Mouse (Mus musculus): Measurements from ENCODE around the gene Glg1. TPM values are rescaled to one million over a fixed set of nuclear protein-coding genes. Genes with fewer than 3 reads are reported as not detected.
"Not testable (repeated sequence)": the region's sequence is repeated elsewhere in the genome, so short reads cannot be mapped to it uniquely, and the experiment has no call there.

Gene Glg1
- polyA plus RNA-seq, 1 experiment from 2014 or later, result 65.1 TPM

DNA sequence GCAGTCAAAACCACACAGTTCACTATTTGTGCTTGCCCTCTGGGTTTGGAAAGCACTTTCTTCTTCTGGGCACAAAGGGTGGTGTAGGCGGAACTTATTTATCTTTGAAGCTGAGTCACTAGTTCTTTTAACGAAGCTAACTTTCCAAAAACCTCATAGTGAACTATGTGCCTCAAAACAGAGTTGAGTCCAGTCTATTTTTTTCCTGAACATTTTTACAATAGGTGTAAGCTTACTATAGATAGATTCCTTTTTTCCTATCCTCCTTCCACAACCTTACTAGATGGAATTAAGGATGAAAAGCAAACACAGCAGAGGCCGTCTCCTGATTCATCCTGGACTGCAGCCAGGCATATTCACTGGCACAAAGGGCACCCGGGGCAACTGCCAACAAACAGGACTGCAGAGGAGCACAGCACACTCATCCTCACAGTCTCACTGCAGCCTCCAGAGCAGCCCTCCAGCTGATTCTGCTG lies 73.5 kb downstream of the Glg1 start:
- H3K27ac ChIP-seq (replicated peaks), result no peak overlapping the region
- no peaks in the 10 kb centered on the region for H3K27me3 ChIP-seq (ENCODE audit: low read depth, poor library complexity, severe bottlenecking)
- no peaks in the 10 kb centered on the region for H3K9me3 ChIP-seq (replicated peaks)
- H3K4me3 ChIP-seq, result no peak overlapping the region
- WGBS, result 86% methylated on average over 4 of the region's 4 CpGs
- H3K4me1 ChIP-seq, result no peaks in the 10 kb centered on the region
- no peak for DNase-seq (ENCODE audit: low spot score)
- H3K36me3 ChIP-seq, result peaks cover 88% of the 10 kb centered on the region

- Histone ChIP-seq H3K4me1 (no peaks in the 10 kb centered on the region), H3K36me3 (peaks cover 100% of the 10 kb centered on the region), H3K27ac (replicated peaks) (no peak overlapping the region), H3K9me3 (replicated peaks) (no peaks in the 10 kb centered on the region), H3K4me3 (no peak overlapping the region), H3K27me3 (ENCODE audit: low read depth, poor library complexity, severe bottlenecking) (no peaks in the 10 kb centered on the region)
- DNase-seq (ENCODE audit: low spot score), result no peak
- 91% methylated on average over 5 of the region's 5 CpGs for WGBS
Measured at GRCm38 (mm10) chr8:111171661-111172060, 87.4 kb downstream of the Glg1 start.

GRCm38 (mm10) chr8:111157617-111158016 lies 101.4 kb downstream of the Glg1 start:
- no peak overlapping the region for H3K27ac ChIP-seq (replicated peaks)
- H3K4me1 ChIP-seq, result no peaks in the 10 kb centered on the region
- no peaks in the 10 kb centered on the region for H3K27me3 ChIP-seq (ENCODE audit: low read depth, poor library complexity, severe bottlenecking)
- H3K36me3 ChIP-seq, result peaks cover 99% of the 10 kb centered on the region
- H3K4me3 ChIP-seq, result no peak overlapping the region
- 60% methylated on average over 14 of the region's 14 CpGs for WGBS
- H3K9me3 ChIP-seq (replicated peaks), result no peaks in the 10 kb centered on the region
- DNase-seq (ENCODE audit: low spot score), result peak; percentile 58

DNA sequence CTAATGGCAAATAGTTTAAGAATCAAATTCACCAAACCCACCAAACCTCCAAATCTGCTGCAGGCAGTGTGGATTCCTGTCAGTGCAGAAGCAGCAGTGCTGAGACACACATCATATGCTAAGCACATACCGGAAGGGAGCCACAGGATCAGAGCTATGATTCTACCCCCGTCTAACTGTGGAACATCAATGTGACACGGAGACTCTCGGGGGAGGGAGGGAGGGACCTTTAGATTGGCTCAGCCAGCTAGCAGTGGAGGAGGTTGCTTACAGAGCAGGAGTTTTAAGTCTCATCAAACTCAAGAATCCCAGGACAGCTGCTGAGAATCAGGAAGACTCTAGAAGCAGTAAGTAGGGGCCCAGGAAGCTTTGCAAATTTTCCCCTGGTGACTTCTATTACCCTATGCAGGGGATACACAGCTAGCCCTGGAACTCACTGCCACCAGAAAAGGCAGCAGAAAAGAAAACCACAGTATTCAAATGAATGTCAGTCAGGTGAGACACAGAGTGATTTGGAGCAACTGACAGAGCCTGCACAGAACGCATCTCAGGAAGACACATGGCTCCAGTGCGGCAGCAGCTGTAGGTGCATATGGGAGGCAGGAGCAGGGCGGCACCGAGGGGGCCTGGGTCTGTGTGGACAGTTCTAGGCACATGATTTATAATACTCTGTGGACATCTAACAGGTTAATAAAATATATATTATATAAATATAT lies 103.1 kb downstream of the Glg1 start:
- Histone ChIP-seq H3K9me3 (replicated peaks) (no peaks in the 10 kb centered on the region), H3K27me3 (ENCODE audit: low read depth, poor library complexity, severe bottlenecking) (no peaks in the 10 kb centered on the region), H3K36me3 (peaks cover 85% of the 10 kb centered on the region), H3K4me3 (no peak overlapping the region), H3K4me1 (no peaks in the 10 kb centered on the region), H3K27ac (replicated peaks) (no peak overlapping the region)
- DNase-seq (ENCODE audit: low spot score), result no peak
- WGBS, result 93% methylated on average over 8 of the region's 8 CpGs

DNA sequence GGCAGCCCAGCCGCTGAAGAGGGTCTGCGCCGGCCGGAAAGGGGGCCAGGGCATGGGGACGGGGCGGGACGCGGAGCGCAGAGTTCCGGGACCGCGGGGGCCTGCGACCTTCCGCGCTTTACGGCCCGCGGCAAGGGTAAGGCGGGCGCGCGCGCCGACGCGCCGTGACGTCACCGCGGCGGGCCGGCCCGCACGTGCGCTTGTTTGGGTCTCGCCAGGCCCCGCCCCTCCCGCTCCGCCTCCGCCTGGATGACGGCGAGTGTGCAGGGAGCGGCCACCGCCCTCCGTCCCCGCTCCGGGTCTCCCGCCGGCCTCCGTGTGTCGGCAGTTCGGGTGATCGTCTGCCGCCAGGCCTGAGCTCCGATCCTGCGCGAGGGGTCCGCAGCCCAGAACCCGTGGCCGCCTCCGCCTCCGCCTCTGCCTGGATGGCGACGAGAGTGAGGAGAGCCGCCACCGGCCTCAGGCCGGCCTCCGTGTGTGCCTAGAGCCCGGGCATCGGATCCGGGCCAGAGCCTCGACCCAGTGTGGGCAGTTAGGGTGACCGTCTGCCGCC lies 113.5 kb downstream of the Glg1 start:
- Histone ChIP-seq H3K4me3 (peak overlapping the region; percentile 73), H3K4me1 (peaks cover 15% of the 10 kb centered on the region), H3K27ac (replicated peaks) (peak overlapping the region; percentile 74; the same call in 1 of the 2 replicates)
- WGBS, result 0% methylated on average over 73 of the region's 74 CpGs
- H3K36me3 ChIP-seq; H3K9me3 ChIP-seq (replicated peaks); H3K27me3 ChIP-seq (ENCODE audit: low read depth, poor library complexity, severe bottlenecking): not testable (repeated sequence)
- DNase-seq (ENCODE audit: low spot score), result peak; percentile 92

GRCm38 (mm10) chr8:111144901-111145459 lies 114.0 kb downstream of the Glg1 start:
- under 1% methylated on average over 58 of the region's 63 CpGs for WGBS
- not testable (repeated sequence) for H3K9me3 ChIP-seq (replicated peaks); H3K27me3 ChIP-seq (ENCODE audit: low read depth, poor library complexity, severe bottlenecking); H3K36me3 ChIP-seq
- Histone ChIP-seq H3K27ac (replicated peaks) (peak overlapping the region; percentile 74), H3K4me3 (peak overlapping the region; percentile 73), H3K4me1 (peaks cover 15% of the 10 kb centered on the region)
- DNase-seq (ENCODE audit: low spot score), result peak; percentile 33

GRCm38 (mm10) chr8:111142521-111142920 lies 116.5 kb downstream of the Glg1 start:
- Histone ChIP-seq H3K27ac (replicated peaks) (no peak overlapping the region), H3K4me3 (no peak overlapping the region), H3K9me3 (replicated peaks) (no peaks in the 10 kb centered on the region), H3K4me1 (peaks cover 15% of the 10 kb centered on the region), H3K36me3 (peaks cover 17% of the 10 kb centered on the region), H3K27me3 (ENCODE audit: low read depth, poor library complexity, severe bottlenecking) (no peaks in the 10 kb centered on the region)
- no peak for DNase-seq (ENCODE audit: low spot score)

DNA sequence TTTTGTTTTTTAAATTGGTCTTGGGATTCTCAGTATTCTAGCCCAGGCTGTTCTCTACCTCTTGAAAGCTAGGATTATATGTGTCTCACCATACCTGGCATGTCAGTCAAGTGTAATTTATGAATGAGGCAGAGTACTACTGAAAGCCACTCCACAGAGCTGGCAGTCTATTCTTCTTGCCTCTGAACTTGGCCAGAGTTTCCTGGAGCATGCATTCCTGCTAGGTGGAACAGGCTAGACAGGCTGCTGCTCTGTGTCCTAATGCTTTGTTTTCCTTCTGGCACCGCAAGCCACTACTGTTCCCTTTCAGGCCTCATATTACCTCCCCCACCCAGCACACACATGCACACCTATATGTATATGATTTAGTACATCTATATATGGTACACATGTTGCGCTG lies 128.3 kb downstream of the Glg1 start:
- DNase-seq (ENCODE audit: low spot score), result no peak
- H3K4me3 ChIP-seq, result no peak overlapping the region
- peaks cover 96% of the 10 kb centered on the region for H3K36me3 ChIP-seq
- no peaks in the 10 kb centered on the region for H3K4me1 ChIP-seq
- no peak overlapping the region for H3K27ac ChIP-seq (replicated peaks)
- H3K9me3 ChIP-seq (replicated peaks), result no peaks in the 10 kb centered on the region
- H3K27me3 ChIP-seq (ENCODE audit: low read depth, poor library complexity, severe bottlenecking), result no peaks in the 10 kb centered on the region
- WGBS, result 92% methylated on average over 2 of the region's 2 CpGs

- no peak for DNase-seq (ENCODE audit: low spot score)
- Histone ChIP-seq H3K27me3 (ENCODE audit: low read depth, poor library complexity, severe bottlenecking) (no peaks in the 10 kb centered on the region), H3K27ac (replicated peaks) (no peak overlapping the region), H3K4me1 (no peaks in the 10 kb centered on the region), H3K36me3 (peaks cover 98% of the 10 kb centered on the region), H3K4me3 (no peak overlapping the region), H3K9me3 (replicated peaks) (no peaks in the 10 kb centered on the region)
- 96% methylated on average over 3 of the region's 3 CpGs for WGBS
Measured at GRCm38 (mm10) chr8:111119481-111119880, 139.5 kb downstream of the Glg1 start.

DNA sequence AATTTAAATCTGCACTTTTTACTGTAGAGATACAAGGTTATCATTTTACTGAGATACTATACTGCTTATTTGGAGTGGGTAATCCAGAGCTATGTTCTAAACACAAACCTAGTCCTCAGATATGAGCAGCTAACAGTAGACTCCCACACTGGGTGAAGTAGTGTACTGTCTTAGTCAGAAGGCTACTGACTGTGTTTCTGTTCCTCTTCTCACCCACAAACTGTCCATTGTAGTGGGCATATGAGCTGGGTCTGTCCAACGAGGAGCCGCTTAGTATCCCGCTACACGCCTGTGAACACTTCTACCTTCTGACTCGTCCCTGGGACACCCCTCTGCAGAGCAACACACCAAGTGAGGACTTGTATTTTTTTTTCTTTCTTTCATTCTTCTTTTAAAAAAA lies 144.1 kb downstream of the Glg1 start:
- WGBS, result 94% methylated on average over 5 of the region's 5 CpGs
- H3K36me3 ChIP-seq, result peaks cover 89% of the 10 kb centered on the region
- no peak for DNase-seq (ENCODE audit: low spot score)

More for the DNA sequence above, 144.1 kb downstream of the Glg1 start:
- Histone ChIP-seq H3K27me3 (ENCODE audit: low read depth, poor library complexity, severe bottlenecking) (no peaks in the 10 kb centered on the region), H3K9me3 (replicated peaks) (no peaks in the 10 kb centered on the region), H3K27ac (replicated peaks) (no peak overlapping the region), H3K4me3 (no peak overlapping the region), H3K4me1 (no peaks in the 10 kb centered on the region)

Small RNA genes lying within 50 kb of the gene (microRNA-seq; reads per million reads assigned to microRNA genes)
- not detected for gene Gm23193

Other genes starting within 250 kb of the Glg1 start
- 11.4 and 11.6 TPM in 2 replicates for gene Ddx19b, start 227.5 kb downstream of the Glg1 start, polyA plus RNA-seq (2016; fragmentation: Nextera tagmentation; extraction: Ambion mirVana)
- 75.6 and 79.8 TPM in 2 replicates for gene Aars, start 226.1 kb downstream of the Glg1 start, polyA plus RNA-seq (2016; fragmentation: Nextera tagmentation; extraction: Ambion mirVana)
- 6.1 and 14.4 TPM in 2 replicates for gene Exosc6, start 202.9 kb downstream of the Glg1 start, polyA plus RNA-seq (2016; fragmentation: Nextera tagmentation; extraction: Ambion mirVana)
- 1.1 and 2.0 TPM in 2 replicates for gene Clec18a, start 166.8 kb downstream of the Glg1 start, polyA plus RNA-seq (2016; fragmentation: Nextera tagmentation; extraction: Ambion mirVana)
- gene Pdpr, start 164.6 kb downstream of the Glg1 start, polyA plus RNA-seq (2016; fragmentation: Nextera tagmentation; extraction: Ambion mirVana), result 11.9 and 13.2 TPM in 2 replicates
- 95.2 and 98.9 TPM in 2 replicates for gene Rfwd3, start 41.0 kb upstream of the Glg1 start, polyA plus RNA-seq (2016; fragmentation: Nextera tagmentation; extraction: Ambion mirVana)
- gene Mlkl, start 79.0 kb upstream of the Glg1 start, polyA plus RNA-seq (2016; fragmentation: Nextera tagmentation; extraction: Ambion mirVana), result 0.25 TPM in 2 replicates
- gene Fa2h, start 134.6 kb upstream of the Glg1 start, polyA plus RNA-seq (2016; fragmentation: Nextera tagmentation; extraction: Ambion mirVana), result 0.07 TPM in 1 of 2 replicates, not detected in the other

Measured in midbrain, embryonic 10.5 days (tissue).